Mouse (Mus musculus) left cerebral cortex, adult 2 months (tissue): Measurements from ENCODE around the gene Arsa. TPM values are rescaled to one million over a fixed set of nuclear protein-coding genes. Genes with fewer than 3 reads are reported as not detected.

Experiments used
- DNase-seq, 2 experiments: peaks; one replicate each; pipeline ENCODE4 v3.0.0; 2021 to 2022; ENCODE audit warnings: low spot score in 2 of 2, mixed read lengths in 1 of 2; ENCODE audit errors: extremely low spot score in 1 of 2
- H3K27ac ChIP-seq: fragments of 200-600 bp; 2 replicates; pipeline ENCODE4 v1.8.1; 2022
- H3K4me3 ChIP-seq: fragments of 200-600 bp; 2 replicates; pipeline ENCODE4 v1.8.1; 2022
- CTCF ChIP-seq: fragments of 200-600 bp; IDR thresholded peaks from 2 replicates; pipeline ENCODE4 v1.8.1; 2022; ENCODE audit warnings: antibody characterized with exemption, mild to moderate bottlenecking, moderate library complexity
- intact Hi-C: fragments of 180-260 bp; cut with DNase I; formaldehyde crosslinking; loops from one replicate; pipeline ENCODE4 v1.15.1; 2025
- total RNA-seq, 2 experiments: library from RNA; stranded (reverse); gene quantifications; 2 replicates each; pipeline ENCODE4 v1.2.3; 2021

Arsa gene
- total RNA-seq, 2 experiments from 2014 or later: 32.0 to 33.0 TPM

GRCm38 (mm10) chr15:89488611-89489117, 11.4 kb upstream of the Arsa start:
- Histone ChIP-seq H3K4me3 (no peak overlapping the region), H3K27ac (no peak overlapping the region)
- no peak for DNase-seq
- intact Hi-C loops: no loop called here
- no peak for TF ChIP-seq CTCF

DNA sequence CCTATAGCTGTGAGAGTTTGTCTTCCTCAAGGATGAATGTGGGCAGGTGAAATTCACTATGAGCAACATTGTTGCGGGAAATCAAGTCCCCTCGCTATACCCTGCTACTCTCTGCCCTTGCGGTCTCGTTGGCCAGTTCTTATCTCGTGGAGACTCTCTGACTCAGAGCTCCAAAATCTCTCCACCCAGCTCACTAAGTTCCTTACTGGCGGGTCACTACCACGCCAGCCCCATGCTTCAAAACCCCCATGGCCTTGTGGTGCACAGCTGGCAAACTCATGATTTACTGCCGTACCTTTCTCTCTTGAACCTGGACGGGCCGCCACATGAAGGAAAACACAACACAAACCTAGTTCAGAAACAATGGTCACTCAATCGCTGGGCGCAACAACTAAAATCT, 11.0 kb upstream of the Arsa start:
- no peak for DNase-seq
- intact Hi-C loops: no loop called here
- no peak for TF ChIP-seq CTCF

DNA sequence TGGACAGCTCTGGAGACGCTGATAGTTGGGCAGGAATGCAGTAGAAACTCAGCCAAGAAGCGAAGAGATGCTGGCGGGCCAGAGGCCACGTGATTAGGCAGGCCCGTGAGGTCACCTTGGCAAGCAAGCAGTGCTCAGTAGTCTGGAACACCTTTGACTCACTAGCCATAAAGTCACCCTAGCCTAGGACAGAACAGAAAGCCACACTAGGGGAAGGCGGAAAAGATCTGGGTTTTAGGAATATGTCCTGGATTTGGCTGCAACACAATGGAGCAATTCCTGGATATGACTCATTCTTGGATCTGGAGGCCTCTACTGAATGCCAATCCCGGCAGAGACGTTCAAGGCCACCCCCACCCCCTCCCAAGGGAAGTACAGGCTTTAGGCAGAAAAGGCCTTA, 3.4 kb upstream of the Arsa start:
- DNase-seq: no peak
- H3K4me3 ChIP-seq: no peak overlapping the region
- H3K27ac ChIP-seq: peak overlapping the region; percentile 48; the same call in 1 of the 2 replicates
- intact Hi-C loops: no loop called here
- TF ChIP-seq CTCF: no peak

More for the DNA sequence above, 11.0 kb upstream of the Arsa start:
- no peak overlapping the region for H3K4me3 ChIP-seq
- H3K27ac ChIP-seq: no peak overlapping the region

GRCm38 (mm10) chr15:89478622-89479021, 1.4 kb upstream of the Arsa start:
- intact Hi-C loops: no loop called here
- H3K4me3 ChIP-seq: no peak overlapping the region
- DNase-seq: no peak
- H3K27ac ChIP-seq: no peak overlapping the region
- no peak for TF ChIP-seq CTCF

GRCm38 (mm10) chr15:89477806-89478205, 581 bp upstream of the Arsa start:
- intact Hi-C loops: loop anchor here (2.0 kb wide), 1 partner anchor 21 kb away; the partner anchor contains the start of gene Shank3
- DNase-seq: no peak
- H3K4me3 ChIP-seq: no peak overlapping the region
- H3K27ac ChIP-seq: peak overlapping the region; percentile 41; the same call in 1 of the 2 replicates
- TF ChIP-seq CTCF: no peak

GRCm38 (mm10) chr15:89476475-89476815, 780 bp downstream of the Arsa start:
- DNase-seq: no peak
- H3K4me3 ChIP-seq: peak overlapping the region; percentile 56
- no peak for TF ChIP-seq CTCF
- intact Hi-C loops: loop anchor here (2.0 kb wide), 1 partner anchor 22 kb away; the partner anchor contains the start of gene Shank3
- H3K27ac ChIP-seq: peak overlapping the region; percentile 96

GRCm38 (mm10) chr15:89475611-89476474, 1.4 kb downstream of the Arsa start:
- Histone ChIP-seq H3K4me3 (peak overlapping the region; percentile 56), H3K27ac (peak overlapping the region; percentile 96)
- intact Hi-C loops: loop anchor here (2.0 kb wide), 1 partner anchor 23 kb away; the partner anchor contains the start of gene Shank3
- TF ChIP-seq CTCF: no peak
- DNase-seq: peak; percentile 91 to 92

GRCm38 (mm10) chr15:89475293-89475600, 2.0 kb downstream of the Arsa start:
- no peak for DNase-seq
- peak overlapping the region; percentile 56 for H3K4me3 ChIP-seq
- no peak overlapping the region; the same call in 1 of the 2 replicates for H3K27ac ChIP-seq
- intact Hi-C loops: no loop called here
- TF ChIP-seq CTCF: no peak

- DNase-seq: no peak
- H3K27ac ChIP-seq: no peak overlapping the region
- intact Hi-C loops: no loop called here
- no peak for TF ChIP-seq CTCF
- H3K4me3 ChIP-seq: no peak overlapping the region; the same call in 1 of the 2 replicates
Measured at GRCm38 (mm10) chr15:89474596-89475292, 2.5 kb downstream of the Arsa start.

GRCm38 (mm10) chr15:89473921-89474320, 3.3 kb downstream of the Arsa start:
- TF ChIP-seq CTCF: no peak
- intact Hi-C loops: no loop called here
- H3K27ac ChIP-seq: no peak overlapping the region
- no peak overlapping the region for H3K4me3 ChIP-seq
- no peak for DNase-seq

DNA sequence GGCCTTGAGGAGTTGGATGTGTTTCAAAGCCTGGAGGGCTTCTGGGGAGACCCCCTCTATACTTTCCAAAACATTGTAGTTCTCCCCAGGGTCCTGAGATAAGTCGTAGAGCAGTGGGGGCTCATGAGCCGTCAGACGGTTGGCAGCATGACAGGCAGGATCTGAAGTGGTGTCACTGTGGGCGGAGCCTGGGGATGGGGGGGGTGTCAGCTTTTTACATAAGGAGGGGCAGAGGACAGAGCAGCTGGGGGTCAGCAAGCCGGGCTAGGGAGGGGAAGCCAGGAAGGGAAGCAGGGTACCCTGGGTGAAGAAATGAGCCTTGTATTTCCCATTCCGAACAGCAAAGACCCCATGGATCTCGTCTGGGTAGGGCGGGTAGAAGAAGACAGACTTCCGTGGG, 3.9 kb downstream of the Arsa start:
- no peak for TF ChIP-seq CTCF
- no peak for DNase-seq
- Histone ChIP-seq H3K4me3 (no peak overlapping the region), H3K27ac (no peak overlapping the region)
- intact Hi-C loops: no loop called here

- no peak overlapping the region for H3K4me3 ChIP-seq
- intact Hi-C loops: no loop called here
- H3K27ac ChIP-seq: no peak overlapping the region
- no peak for DNase-seq
- TF ChIP-seq CTCF: no peak
Measured at GRCm38 (mm10) chr15:89471476-89471875, 5.7 kb downstream of the Arsa start.
